Mouse (Mus musculus) heart, postnatal 4 days (tissue): Measurements from ENCODE around the gene Aoc1. TPM values are rescaled to one million over a fixed set of nuclear protein-coding genes. Genes with fewer than 3 reads are reported as not detected.
A peak's percentile ranks its signal among the peaks of the same experiment; 100 is the strongest.

Experiments
- DNase-seq: peaks from one replicate; pipeline ENCODE4 v3.0.0; 2021
- total RNA-seq, 2 experiments: library from RNA; stranded (reverse); gene quantifications; 2 replicates each; pipeline ENCODE4 v1.2.3; 2021

The Aoc1 gene
- total RNA-seq = not detected

GRCm38 (mm10) chr6:48872596-48872995, at the start of gene Aoc1:
Gene Aoc1, plus strand, starts transcription at chr6:48872896.
- no peak for DNase-seq

- no peak for DNase-seq
These were observed 47.7 kb upstream of the Aoc1 start for GRCm38 (mm10) chr6:48825016-48825415.

- DNase-seq = no peak
These were observed 43.7 kb upstream of the Aoc1 start for GRCm38 (mm10) chr6:48828976-48829375.

- no peak for DNase-seq
These were observed 43.0 kb upstream of the Aoc1 start for GRCm38 (mm10) chr6:48829651-48830050.

DNA sequence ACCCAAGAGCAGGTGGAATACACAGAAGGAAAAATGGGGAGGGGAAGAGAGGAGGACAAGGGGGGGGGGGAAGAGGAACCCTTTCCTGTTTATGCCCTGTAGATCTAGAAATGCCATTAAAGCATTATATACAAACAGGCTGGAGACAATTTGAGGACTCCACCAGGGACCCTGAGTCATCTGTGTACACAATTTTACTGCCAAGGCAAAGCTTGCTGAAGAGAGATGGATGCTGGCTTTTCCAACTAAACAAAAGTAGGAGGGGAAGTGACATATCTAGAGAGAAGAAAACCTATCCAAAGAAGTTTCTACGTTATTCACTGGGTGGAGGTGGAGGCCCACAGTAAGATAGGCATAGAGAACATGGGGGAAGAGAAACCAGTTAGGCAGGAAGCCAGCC, 42.5 kb upstream of the Aoc1 start:
- no peak for DNase-seq

- no peak for DNase-seq
These were observed 41.6 kb upstream of the Aoc1 start for GRCm38 (mm10) chr6:48831141-48831540.

- DNase-seq = no peak
These were observed 40.3 kb upstream of the Aoc1 start for GRCm38 (mm10) chr6:48832426-48832825.

- DNase-seq = no peak
These were observed 39.2 kb upstream of the Aoc1 start for GRCm38 (mm10) chr6:48833515-48833914.

GRCm38 (mm10) chr6:48835241-48835640, 37.5 kb upstream of the Aoc1 start:
- no peak for DNase-seq

- DNase-seq = no peak
These were observed 36.5 kb upstream of the Aoc1 start for GRCm38 (mm10) chr6:48836146-48836545.

DNA sequence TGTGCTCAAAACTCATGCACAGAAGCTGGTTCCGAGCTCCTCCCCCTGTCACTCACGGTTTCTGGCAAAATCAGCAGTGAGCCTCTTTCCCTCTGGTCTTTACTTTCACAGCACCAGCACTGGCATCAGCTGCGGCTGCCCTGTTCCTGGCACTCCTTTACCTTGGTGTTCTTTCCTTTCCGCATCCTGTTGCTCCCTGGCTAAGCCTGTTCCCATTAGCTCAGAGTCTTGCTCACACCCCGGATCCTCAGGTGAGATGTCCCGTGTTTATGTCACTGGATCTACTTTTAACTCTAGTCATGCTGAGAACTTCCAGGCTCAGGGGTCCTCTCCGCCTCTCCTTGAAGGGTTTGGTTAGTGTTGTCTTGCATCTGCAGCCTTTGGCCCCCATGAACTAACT, 35.2 kb upstream of the Aoc1 start:
- DNase-seq = no peak

DNA sequence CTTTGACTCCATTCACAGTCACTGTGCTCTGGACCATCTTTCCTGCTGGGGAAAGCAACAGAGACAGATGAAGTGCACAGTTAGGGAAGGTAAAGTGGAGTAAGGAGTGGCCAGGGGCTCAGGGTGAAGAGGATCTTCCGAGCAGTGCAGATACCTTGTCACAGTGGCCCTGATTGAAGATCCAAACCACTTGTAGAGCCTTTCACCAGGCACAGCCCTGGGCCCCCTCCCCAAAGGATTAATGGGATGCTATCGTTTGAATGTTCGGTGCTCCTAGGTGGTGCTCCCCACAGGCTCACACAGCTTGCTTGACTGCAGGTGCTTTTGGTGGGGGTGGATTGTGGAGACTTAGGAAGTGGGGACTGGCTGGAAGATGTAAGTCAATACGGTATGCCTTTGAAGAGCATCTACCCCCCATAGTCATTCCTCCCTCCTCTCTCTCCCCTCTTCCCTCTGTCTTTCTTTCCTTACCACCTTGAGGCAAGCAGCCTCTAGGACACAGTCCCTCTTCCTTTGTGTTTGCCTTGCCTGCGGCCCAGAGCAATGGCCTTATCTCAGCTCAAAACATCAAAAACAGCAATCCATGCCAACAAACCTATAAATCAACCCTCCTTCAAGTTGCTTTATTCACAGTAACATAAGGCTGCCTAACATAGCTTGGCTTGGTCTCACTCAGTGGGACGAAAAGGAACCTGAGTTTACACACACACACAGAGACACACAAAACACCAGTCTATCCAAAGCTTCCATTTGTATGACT, 34.2 kb upstream of the Aoc1 start:
- no peak for DNase-seq

- peak; percentile 67 for DNase-seq
These were observed 32.2 kb upstream of the Aoc1 start, which contains the start of gene Tmem176a for GRCm38 (mm10) chr6:48840371-48840969. Gene Tmem176a, plus strand, starts transcription at chr6:48840919.

DNA sequence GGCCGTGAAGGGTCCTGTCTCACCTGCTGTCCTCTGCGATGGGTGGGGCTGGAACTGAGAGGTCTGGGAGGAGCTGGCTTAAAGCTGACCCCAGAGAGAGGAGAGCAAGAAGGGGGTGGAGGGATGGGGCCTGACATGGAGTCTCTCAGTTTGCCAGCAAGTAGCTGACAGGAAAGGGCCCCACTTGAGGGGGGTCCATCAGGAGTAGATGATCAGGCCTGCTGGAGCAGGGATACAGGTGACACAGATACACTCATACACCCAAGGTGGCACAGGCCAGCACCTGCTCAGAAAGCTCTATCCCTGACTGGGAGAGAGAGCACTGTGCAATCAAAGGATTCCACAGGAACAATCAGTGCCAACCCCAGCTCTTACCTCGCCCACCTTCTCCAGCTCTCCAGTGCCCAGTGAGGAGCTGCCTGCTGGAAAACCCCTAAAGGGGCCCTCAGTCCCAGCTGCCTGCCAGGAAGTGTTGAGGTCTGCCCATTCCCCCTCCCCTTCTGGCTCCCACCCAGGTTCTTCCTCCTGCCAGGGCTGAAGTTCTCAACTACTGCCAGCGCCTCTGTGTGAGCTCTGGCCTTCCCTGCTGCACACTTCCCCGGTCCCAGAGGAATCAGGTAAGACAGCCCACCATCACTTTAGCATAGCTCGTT, 31.6 kb upstream of the Aoc1 start, which contains the start of gene Tmem176b:
TSS of gene Tmem176b (minus strand) at position 524 of the 653 bp plus-strand sequence.
- DNase-seq = peak; percentile 98

DNA sequence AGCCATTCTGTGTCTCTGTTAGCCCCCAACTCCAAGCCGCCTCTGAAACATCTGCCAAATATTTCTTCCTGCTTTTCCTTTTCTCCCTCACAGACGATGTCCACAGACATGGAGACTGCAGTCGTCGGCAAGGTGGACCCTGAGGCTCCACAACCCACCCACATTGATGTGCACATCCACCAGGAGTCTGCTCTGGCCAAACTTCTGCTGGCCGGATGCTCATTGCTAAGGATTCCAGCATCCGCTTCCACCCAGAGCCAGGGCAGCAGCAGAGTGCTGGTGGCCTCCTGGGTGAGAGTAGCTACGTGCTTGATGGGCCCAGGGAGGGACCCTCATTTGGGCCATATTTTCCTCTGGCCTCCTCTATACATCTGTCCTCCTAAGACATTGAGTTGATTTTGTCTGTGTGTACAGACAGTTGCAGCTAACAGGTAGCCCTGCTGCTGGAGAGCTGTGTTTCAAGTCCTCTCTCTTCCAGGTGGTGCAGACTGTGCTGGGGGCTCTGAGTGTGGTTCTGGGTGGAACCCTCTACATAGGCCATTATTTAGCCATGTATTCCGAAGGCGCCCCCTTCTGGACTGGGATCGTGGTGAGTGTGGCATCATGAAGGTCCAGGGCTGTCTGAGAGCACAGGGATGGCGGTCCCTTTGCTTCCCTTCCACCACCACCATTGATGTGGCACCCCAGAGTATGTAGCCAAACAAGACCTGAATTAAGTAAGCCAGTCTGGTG, 30.4 kb upstream of the Aoc1 start:
- peak; percentile 53 for DNase-seq

- DNase-seq = no peak
These were observed 27.6 kb upstream of the Aoc1 start for GRCm38 (mm10) chr6:48845086-48845485.

- peak; percentile 53 for DNase-seq
These were observed 20.7 kb upstream of the Aoc1 start for GRCm38 (mm10) chr6:48851820-48852491.

DNA sequence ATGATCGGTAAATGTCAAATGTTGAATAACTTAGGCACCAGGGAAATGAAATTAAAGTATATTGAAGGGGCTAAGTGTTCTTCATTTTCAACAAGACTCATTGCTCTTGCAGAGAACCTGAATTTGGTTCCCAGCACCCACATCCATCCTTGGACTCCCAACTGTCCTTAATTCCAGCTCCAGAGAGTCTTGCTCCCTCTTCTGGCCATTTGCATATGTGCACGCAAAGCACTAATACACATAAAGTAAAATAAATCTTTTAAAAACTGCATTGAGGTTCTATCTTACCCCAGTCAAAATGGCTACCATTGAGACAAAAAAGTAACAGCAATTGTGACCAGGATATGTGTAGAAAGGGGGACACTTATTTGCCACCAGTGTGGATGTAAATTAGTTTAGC, 18.5 kb upstream of the Aoc1 start:
- DNase-seq = no peak

DNA sequence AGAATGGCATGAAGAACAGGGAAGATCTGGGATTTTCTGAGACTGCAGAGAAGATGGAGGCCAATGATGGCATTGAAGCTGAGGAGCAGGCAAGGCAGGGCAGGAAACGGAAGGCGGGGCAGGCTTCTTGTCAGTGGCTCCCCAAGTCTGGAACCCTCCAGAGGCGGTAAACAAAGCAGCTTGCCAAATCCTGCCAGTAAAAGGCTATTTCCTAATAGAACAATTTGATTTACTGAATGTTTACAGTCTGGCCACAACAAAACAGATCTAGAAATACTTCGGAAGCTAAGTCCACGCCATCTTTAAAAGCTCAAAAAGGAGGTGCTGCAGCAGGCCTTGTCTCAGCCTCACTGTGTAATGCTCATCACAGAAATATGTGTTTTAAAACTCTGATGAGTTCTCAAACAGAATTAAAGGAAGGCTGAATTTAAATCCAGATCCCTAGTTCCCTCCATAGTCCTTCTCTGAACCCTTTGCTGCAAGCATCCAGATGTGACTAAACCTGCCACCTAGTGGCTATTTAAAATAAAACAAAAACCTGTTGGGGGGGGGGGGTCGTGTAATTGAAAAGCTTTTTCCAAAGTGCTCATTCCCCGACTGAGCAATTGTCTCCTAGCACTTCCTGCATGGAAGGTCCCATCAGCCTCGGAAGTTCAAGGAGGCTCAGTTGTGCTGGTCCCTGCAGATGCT, 14.9 kb upstream of the Aoc1 start:
- DNase-seq = no peak

DNA sequence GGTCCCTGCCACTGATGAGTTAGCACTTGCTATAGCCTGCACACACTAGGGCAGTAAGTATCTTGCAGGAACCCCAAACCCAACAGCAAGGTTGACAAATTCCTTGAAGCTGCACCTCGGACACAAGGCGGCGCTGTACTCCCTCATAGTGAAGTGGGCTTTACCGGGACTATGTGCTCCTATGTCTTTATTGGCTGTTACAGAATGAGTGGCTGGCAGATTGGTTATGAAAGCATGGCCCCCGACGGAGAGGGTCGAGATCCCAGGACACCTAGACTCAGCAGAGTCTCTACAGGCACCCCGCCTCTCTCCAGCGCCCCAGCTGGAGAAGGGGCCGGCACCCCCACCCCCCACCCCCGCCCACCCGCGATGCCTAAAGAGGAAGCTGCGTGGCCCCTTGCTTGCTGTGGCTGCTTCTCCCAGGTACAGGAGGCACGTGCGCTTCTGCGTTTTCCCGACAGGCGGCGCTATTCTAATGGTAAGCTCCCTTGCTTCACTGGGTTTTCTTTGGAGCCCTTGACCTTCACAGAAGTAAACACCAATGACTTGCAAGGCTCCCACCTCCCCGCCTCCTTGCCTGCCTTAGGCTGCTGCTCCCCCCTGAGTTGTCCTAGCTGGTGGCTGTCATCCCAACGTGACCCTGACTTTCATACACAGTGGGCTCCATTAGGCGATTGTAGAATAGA, 12.4 kb upstream of the Aoc1 start:
- DNase-seq = peak; percentile 72

- no peak for DNase-seq
These were observed 11.8 kb upstream of the Aoc1 start for GRCm38 (mm10) chr6:48860851-48861250.
